Mouse (Mus musculus) forebrain, embryonic 12.5 days (tissue): ENCODE measurements around the gene Abhd16a. TPM values are rescaled to one million over a fixed set of nuclear protein-coding genes. Genes with fewer than 3 reads are reported as not detected.
"Not testable (repeated sequence)": the region's sequence is repeated elsewhere in the genome, so short reads cannot be mapped to it uniquely, and the experiment has no call there.

Experiments
- ATAC-seq: fragments of 200-750 bp; cut with Nextera tagmentation; 2 replicates; pipeline ENCODE4 v1.8.0; 2017; ENCODE audit warnings: moderate TSS enrichment; ENCODE audit not compliant: low FRiP score
- H3K27ac ChIP-seq: fragments of 300-500 bp; sonication (generic); 2 replicates; pipeline ENCODE4 v1.5.1; 2016; ENCODE audit warnings: mild to moderate bottlenecking
- H3K27me3 ChIP-seq: fragments of 300-500 bp; sonication (generic); 2 replicates; pipeline ENCODE4 v1.6.1; 2016; ENCODE audit warnings: mild to moderate bottlenecking
- H3K36me3 ChIP-seq: fragments of 300-500 bp; sonication (generic); replicated peaks from 2 replicates; pipeline ENCODE4 v1.6.1; 2016; ENCODE audit warnings: mild to moderate bottlenecking
- H3K4me1 ChIP-seq: fragments of 300-500 bp; sonication (generic); 2 replicates; pipeline ENCODE4 v1.6.1; 2016
- H3K4me2 ChIP-seq: fragments of 300-500 bp; sonication (generic); 2 replicates; pipeline ENCODE4 v1.6.1; 2016; ENCODE audit warnings: mild to moderate bottlenecking, moderate library complexity
- H3K4me3 ChIP-seq: fragments of 300-500 bp; sonication (generic); replicated peaks from 2 replicates; pipeline ENCODE4 v1.5.1; 2016; ENCODE audit warnings: mild to moderate bottlenecking
- H3K9ac ChIP-seq: fragments of 300-500 bp; sonication (generic); 2 replicates; pipeline ENCODE4 v1.6.1; 2016; ENCODE audit warnings: mild to moderate bottlenecking
- H3K9me3 ChIP-seq: fragments of 300-500 bp; sonication (generic); 2 replicates; pipeline ENCODE4 v1.6.1; 2016
- WGBS: fragments of 180-500 bp; shearing (Covaris S2); methylation state at CpG from one replicate; pipeline ENCODE4 v1.1.7; 2016; 5-methylcytosine and 5-hydroxymethylcytosine counted together
- polyA plus RNA-seq: library from polyadenylated mRNA; unstranded; fragments of >200 nt; fragmentation: Nextera tagmentation; extraction: Ambion mirVana; gene quantifications from 2 replicates; pipeline ENCODE4 v1.2.1, GENCODE M21; 2016

The Abhd16a gene
- polyA plus RNA-seq, 1 experiment from 2014 or later: 59.2 TPM

GRCm38 (mm10) chr17:35121143-35121799 is 32.2 kb downstream of the Abhd16a start, which contains the start of gene Gpank1:
Gpank1 (plus strand) TSS chr17:35121455.
- Histone ChIP-seq H3K9me3 (no peaks in the 10 kb centered on the region), H3K27ac (peak within 1 kb of the TSS; percentile 94), H3K4me2 (peak within 1 kb of the TSS; percentile 94), H3K4me1 (peaks cover 27% of the 10 kb centered on the region), H3K4me3 (peak within 1 kb of the TSS; percentile 98), H3K36me3 (peaks cover 47% of the 10 kb centered on the region), H3K27me3 (no peaks in the 10 kb centered on the region), H3K9ac (peak within 1 kb of the TSS; percentile 98)
- WGBS: 1% methylated on average over 49 of the region's 50 CpGs
- peak; percentile 95 for ATAC-seq

GRCm38 (mm10) chr17:35121871-35122303 is 32.8 kb downstream of the Abhd16a start, which contains the start of gene Csnk2b:
Csnk2b (minus strand) TSS chr17:35122053.
- H3K4me1 ChIP-seq: peaks cover 33% of the 10 kb centered on the region
- peak; percentile 62 for ATAC-seq
- H3K4me2 ChIP-seq: peak within 1 kb of the TSS; percentile 94
- H3K4me3 ChIP-seq: peak within 1 kb of the TSS; percentile 98
- peak within 1 kb of the TSS; percentile 94 for H3K27ac ChIP-seq
- peaks cover 43% of the 10 kb centered on the region for H3K36me3 ChIP-seq
- no peaks in the 10 kb centered on the region for H3K27me3 ChIP-seq
- H3K9me3 ChIP-seq: no peaks in the 10 kb centered on the region
- WGBS: under 1% methylated on average over 19 of the region's 19 CpGs
- H3K9ac ChIP-seq: peak within 1 kb of the TSS; percentile 98

- not testable (repeated sequence) for H3K4me2 ChIP-seq, ATAC-seq, H3K27ac ChIP-seq, H3K9me3 ChIP-seq, H3K4me3 ChIP-seq, H3K27me3 ChIP-seq
- Histone ChIP-seq H3K36me3 (peaks cover 31% of the 10 kb centered on the region), H3K4me1 (peaks cover 43% of the 10 kb centered on the region), H3K9ac (peak overlapping the region; percentile 80; the same call in 1 of the 2 replicates)
- WGBS: 95% methylated on average over 9 of the region's 9 CpGs
Observed at GRCm38 (mm10) chr17:35123287-35123686, 34.2 kb downstream of the Abhd16a start.

DNA sequence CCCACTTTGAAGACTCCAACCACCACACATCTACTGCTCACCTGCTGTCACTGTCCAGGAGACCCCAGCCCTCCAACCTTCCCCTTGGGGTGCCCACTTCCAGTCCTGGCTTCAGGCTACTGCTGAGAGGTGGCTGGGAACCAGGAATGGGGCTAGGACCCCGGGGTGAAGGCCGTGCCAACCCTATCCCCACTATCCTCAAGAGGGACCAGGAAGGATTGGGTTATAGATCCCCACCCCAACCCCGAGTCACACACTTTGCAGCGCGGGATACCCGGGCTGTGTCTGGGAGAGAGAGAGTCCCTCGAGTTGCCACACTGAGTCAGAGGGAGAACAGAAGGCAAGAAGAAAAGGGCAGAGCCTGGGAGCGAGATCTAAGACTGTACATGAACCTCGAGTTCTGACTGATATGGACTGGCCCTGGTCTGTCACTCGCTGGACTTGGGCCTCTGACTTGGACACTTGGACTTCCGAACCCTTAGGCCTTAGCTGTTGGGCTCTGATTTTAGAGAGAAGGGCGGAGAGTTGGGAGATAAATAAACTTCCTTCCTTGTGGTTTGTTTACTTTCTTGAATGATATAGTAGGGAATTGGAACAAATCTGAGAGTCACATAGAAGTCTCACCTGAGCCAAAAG is 35.3 kb downstream of the Abhd16a start:
- not testable (repeated sequence) for H3K9me3 ChIP-seq
- 93% methylated on average over 12 of the region's 12 CpGs for WGBS
- peaks cover 43% of the 10 kb centered on the region for H3K4me1 ChIP-seq

DNA sequence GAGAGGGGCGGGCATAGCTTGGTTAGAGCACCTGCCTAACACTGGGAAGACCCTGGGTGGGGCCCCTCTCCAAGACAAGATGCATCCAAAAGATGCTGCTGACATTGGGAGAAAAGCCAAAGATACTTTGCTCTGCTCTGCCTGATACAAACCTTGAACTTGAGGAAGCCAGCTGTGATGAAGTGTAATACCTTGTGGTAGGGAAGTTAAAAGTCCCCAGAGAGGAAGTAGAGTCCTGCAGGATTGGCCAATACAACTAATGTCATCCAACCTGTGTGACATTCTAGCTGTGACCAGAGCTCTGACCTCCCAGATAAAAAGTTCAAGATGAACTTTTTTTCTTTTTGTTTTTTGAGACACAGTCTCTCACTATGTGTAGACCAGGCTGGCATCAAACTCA is 36.0 kb downstream of the Abhd16a start:
- Histone ChIP-seq H3K4me1 (peaks cover 37% of the 10 kb centered on the region), H3K27me3 (no peaks in the 10 kb centered on the region), H3K27ac (no peak overlapping the region), H3K9me3 (no peaks in the 10 kb centered on the region), H3K4me3 (no peak overlapping the region), H3K36me3 (peaks cover 18% of the 10 kb centered on the region), H3K4me2 (0 out of 2 replicates have a peak overlapping the region, but pooled peaks have one; percentile 76), H3K9ac (no peak overlapping the region; the same call in 1 of the 2 replicates)
- WGBS: 83% methylated on average over 1 of the region's 1 CpGs
- ATAC-seq: no peak

More for the DNA sequence above, 35.3 kb downstream of the Abhd16a start:
- not testable (repeated sequence) for H3K4me3 ChIP-seq, H3K9ac ChIP-seq, H3K27me3 ChIP-seq, H3K27ac ChIP-seq, ATAC-seq, H3K4me2 ChIP-seq
- peaks cover 22% of the 10 kb centered on the region for H3K36me3 ChIP-seq

GRCm38 (mm10) chr17:35125578-35125977 is 36.5 kb downstream of the Abhd16a start:
- Histone ChIP-seq H3K4me3 (peak overlapping the region; percentile 58), H3K36me3 (peaks cover 18% of the 10 kb centered on the region), H3K4me1 (peaks cover 32% of the 10 kb centered on the region), H3K27me3 (no peaks in the 10 kb centered on the region), H3K9ac (peak overlapping the region; percentile 77), H3K9me3 (no peaks in the 10 kb centered on the region), H3K27ac (no peak overlapping the region), H3K4me2 (peak overlapping the region; percentile 76)
- ATAC-seq: no peak
- 39% methylated on average over 6 of the region's 6 CpGs for WGBS

DNA sequence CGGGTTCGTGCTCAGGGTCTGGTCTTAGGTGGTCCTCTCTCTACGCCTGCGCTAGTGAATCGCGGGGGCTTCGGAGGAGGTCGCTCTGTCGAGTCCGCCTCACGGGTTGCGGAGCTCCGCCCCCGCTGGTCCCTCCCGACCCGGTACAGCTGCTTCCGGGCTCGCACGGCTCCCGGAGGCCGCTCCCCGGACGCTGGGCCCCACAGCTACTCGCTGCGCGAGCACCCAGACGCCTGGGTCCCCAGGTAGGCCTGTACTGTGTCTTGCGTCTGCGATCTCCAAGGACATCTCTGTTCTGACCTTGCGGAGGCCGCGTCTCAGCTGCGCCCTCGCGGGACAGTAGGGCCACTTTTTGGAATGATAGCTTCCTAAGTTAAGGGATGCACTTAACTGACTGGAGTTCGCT is 37.1 kb downstream of the Abhd16a start, which contains the start of gene D17H6S53E:
TSS of gene D17H6S53E (plus strand) at position 168 of the 406 bp plus-strand sequence.
- H3K27ac ChIP-seq: peak within 1 kb of the TSS; percentile 68
- H3K4me2 ChIP-seq: peak within 1 kb of the TSS; percentile 76
- H3K9ac ChIP-seq: peak within 1 kb of the TSS; percentile 77
- H3K9me3 ChIP-seq: no peaks in the 10 kb centered on the region
- H3K27me3 ChIP-seq: no peaks in the 10 kb centered on the region
- peak; percentile 21; the same call in 1 of the 2 replicates for ATAC-seq
- H3K4me1 ChIP-seq: peaks cover 31% of the 10 kb centered on the region
- peak within 1 kb of the TSS; percentile 58 for H3K4me3 ChIP-seq
- 0% methylated on average over 35 of the region's 36 CpGs for WGBS
- peaks cover 23% of the 10 kb centered on the region for H3K36me3 ChIP-seq

- peak overlapping the region; percentile 58 for H3K4me3 ChIP-seq
- no peak overlapping the region for H3K27ac ChIP-seq
- peak overlapping the region; percentile 76 for H3K4me2 ChIP-seq
- ATAC-seq: no peak
- no peaks in the 10 kb centered on the region for H3K27me3 ChIP-seq
- H3K4me1 ChIP-seq: peaks cover 31% of the 10 kb centered on the region
- 79% methylated on average over 13 of the region's 13 CpGs for WGBS
- peaks cover 23% of the 10 kb centered on the region for H3K36me3 ChIP-seq
- no peaks in the 10 kb centered on the region for H3K9me3 ChIP-seq
- peak overlapping the region; percentile 77 for H3K9ac ChIP-seq
Observed at GRCm38 (mm10) chr17:35127017-35127416, 38.0 kb downstream of the Abhd16a start.

DNA sequence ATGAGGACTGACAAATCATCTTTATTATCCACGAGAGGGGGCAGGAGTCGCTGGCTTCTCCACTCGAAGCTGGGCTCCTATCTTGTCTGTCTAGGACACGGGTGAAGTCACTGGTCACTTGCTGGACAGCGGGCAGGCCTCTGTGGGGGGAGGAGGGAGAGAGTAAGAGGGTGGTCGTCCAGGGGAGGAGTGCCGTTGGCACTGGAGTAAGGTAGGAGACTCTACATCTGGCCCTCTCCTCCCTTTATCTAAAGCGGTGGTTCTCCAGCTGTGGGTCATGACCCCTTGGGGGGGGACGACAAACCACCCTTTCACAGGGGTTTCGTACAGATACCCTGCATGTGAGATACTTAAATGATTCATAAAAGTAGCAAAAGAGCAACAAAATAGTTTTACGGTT is 39.9 kb downstream of the Abhd16a start:
- H3K9ac ChIP-seq: no peak overlapping the region
- H3K4me2 ChIP-seq: no peak overlapping the region
- peaks cover 24% of the 10 kb centered on the region for H3K4me1 ChIP-seq
- H3K27me3 ChIP-seq: no peaks in the 10 kb centered on the region
- no peaks in the 10 kb centered on the region for H3K9me3 ChIP-seq
- H3K27ac ChIP-seq: no peak overlapping the region
- H3K4me3 ChIP-seq: no peak overlapping the region; the same call in 1 of the 2 replicates
- WGBS: 73% methylated on average over 11 of the region's 11 CpGs
- peaks cover 17% of the 10 kb centered on the region for H3K36me3 ChIP-seq
- no peak for ATAC-seq

DNA sequence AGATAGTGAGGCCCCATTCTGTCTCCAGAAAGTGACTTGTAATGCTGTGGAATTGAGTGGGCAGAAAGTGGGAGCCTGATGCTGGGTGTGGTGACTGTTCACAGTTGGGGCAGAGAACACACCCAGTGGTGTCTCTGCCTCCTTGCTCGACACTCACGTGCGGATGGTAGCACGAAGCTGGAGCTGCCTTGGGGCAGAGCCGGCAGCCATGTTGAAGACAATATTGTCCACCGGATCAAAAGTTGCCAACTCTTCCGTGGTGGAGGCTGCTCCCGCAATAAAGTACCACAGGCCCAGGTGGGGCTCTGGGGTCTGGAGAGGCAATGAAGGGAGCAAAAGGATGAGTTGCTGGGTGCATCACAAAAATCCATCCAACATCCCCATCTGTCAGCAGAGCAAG is 42.0 kb downstream of the Abhd16a start:
- H3K27ac ChIP-seq: no peak overlapping the region

GRCm38 (mm10) chr17:35131500-35132173 is 42.6 kb downstream of the Abhd16a start, which contains the start of gene Apom:
Apom (minus strand) TSS chr17:35132050.
- Histone ChIP-seq H3K36me3 (peaks cover 5% of the 10 kb centered on the region; the same call in 1 of the 2 replicates), H3K27me3 (no peaks in the 10 kb centered on the region), H3K27ac (no peak within 1 kb of the TSS), H3K4me1 (peaks cover 20% of the 10 kb centered on the region), H3K4me2 (no peak within 1 kb of the TSS), H3K9ac (no peak within 1 kb of the TSS), H3K9me3 (no peaks in the 10 kb centered on the region), H3K4me3 (no peak within 1 kb of the TSS)
- 86% methylated on average over 15 of the region's 15 CpGs for WGBS
- no peak for ATAC-seq

More for the DNA sequence above, 42.0 kb downstream of the Abhd16a start:
- no peaks in the 10 kb centered on the region for H3K9me3 ChIP-seq
- H3K4me1 ChIP-seq: peaks cover 18% of the 10 kb centered on the region
- H3K9ac ChIP-seq: no peak overlapping the region
- peaks cover 5% of the 10 kb centered on the region; the same call in 1 of the 2 replicates for H3K36me3 ChIP-seq
- H3K4me2 ChIP-seq: no peak overlapping the region
- no peaks in the 10 kb centered on the region for H3K27me3 ChIP-seq
- WGBS: 90% methylated on average over 8 of the region's 8 CpGs
- H3K4me3 ChIP-seq: no peak overlapping the region
- ATAC-seq: no peak

GRCm38 (mm10) chr17:35132174-35132560 is 43.1 kb downstream of the Abhd16a start:
- Histone ChIP-seq H3K4me3 (no peak overlapping the region), H3K9ac (no peak overlapping the region), H3K27ac (no peak overlapping the region), H3K36me3 (peaks cover 5% of the 10 kb centered on the region; the same call in 1 of the 2 replicates), H3K9me3 (no peaks in the 10 kb centered on the region), H3K27me3 (no peaks in the 10 kb centered on the region), H3K4me1 (peaks cover 20% of the 10 kb centered on the region), H3K4me2 (no peak overlapping the region)
- no peak for ATAC-seq
- WGBS: 78% methylated on average over 3 of the region's 3 CpGs
